Mouse (Mus musculus) lung, embryonic 16.5 days (tissue): ENCODE measurements around the gene Ranbp9. TPM values are rescaled to one million over a fixed set of nuclear protein-coding genes. Genes with fewer than 3 reads are reported as not detected.

Source experiments
- ATAC-seq: fragments of 200-750 bp; cut with Nextera tagmentation; 2 replicates; pipeline ENCODE4 v1.8.0; 2017; ENCODE audit warnings: low read depth, mild to moderate bottlenecking, moderate library complexity
- H3K27ac ChIP-seq: fragments of 300-500 bp; sonication (generic); 2 replicates; pipeline ENCODE4 v1.5.1; 2014; ENCODE audit warnings: mild to moderate bottlenecking, control low read depth, low read length
- H3K27me3 ChIP-seq: fragments of 300-500 bp; sonication (generic); 2 replicates; pipeline ENCODE4 v1.6.1; 2014; ENCODE audit warnings: low read depth, low read length, mixed read lengths; ENCODE audit not compliant: control insufficient read depth, insufficient read depth
- H3K36me3 ChIP-seq: fragments of 300-500 bp; sonication (generic); 2 replicates; pipeline ENCODE4 v1.6.1; 2014; ENCODE audit warnings: low read length; ENCODE audit not compliant: control insufficient read depth, insufficient read depth
- H3K4me1 ChIP-seq: fragments of 300-500 bp; sonication (generic); replicated peaks from 2 replicates; pipeline ENCODE4 v1.6.1; 2014; ENCODE audit warnings: low read length, mixed read lengths; ENCODE audit not compliant: control insufficient read depth, insufficient read depth
- H3K4me2 ChIP-seq: fragments of 300-500 bp; sonication (generic); 2 replicates; pipeline ENCODE4 v1.6.1; 2014; ENCODE audit warnings: low read depth, low read length, control low read depth
- H3K4me3 ChIP-seq: fragments of 300-500 bp; sonication (generic); 2 replicates; pipeline ENCODE4 v1.5.1; 2014; ENCODE audit warnings: mild to moderate bottlenecking, low read length, control low read depth
- H3K9ac ChIP-seq: fragments of 300-500 bp; sonication (generic); 2 replicates; pipeline ENCODE4 v1.6.1; 2014; ENCODE audit warnings: low read length, control low read depth
- H3K9me3 ChIP-seq: fragments of 300-500 bp; sonication (generic); 2 replicates; pipeline ENCODE4 v1.6.1; 2016; ENCODE audit warnings: low read length; ENCODE audit not compliant: control insufficient read depth
- WGBS: fragments of 180-500 bp; shearing (Covaris S2); extraction: QIAGEN DNeasy Blood & Tissue Kit; methylation state at CpG from one replicate; pipeline ENCODE4 v1.1.7; 2014; 5-methylcytosine and 5-hydroxymethylcytosine counted together
- polyA plus RNA-seq: library from polyadenylated mRNA; unstranded; fragments of >200 nt; fragmentation: Nextera tagmentation; extraction: Ambion mirVana; gene quantifications from 2 replicates; pipeline ENCODE4 v1.2.1, GENCODE M21; 2015

Ranbp9 gene
- polyA plus RNA-seq, 1 experiment from 2014 or later, result 8.8 TPM

- no peaks in the 10 kb centered on the region for H3K36me3 ChIP-seq
- no peak overlapping the region for H3K4me3 ChIP-seq
- no peak overlapping the region for H3K4me2 ChIP-seq
- H3K9me3 ChIP-seq, result no peaks in the 10 kb centered on the region
- peaks cover 14% of the 10 kb centered on the region for H3K4me1 ChIP-seq
- WGBS, result 74% methylated on average over 4 of the region's 4 CpGs
- no peak overlapping the region for H3K27ac ChIP-seq
- ATAC-seq, result no peak
- no peak overlapping the region for H3K9ac ChIP-seq
- no peaks in the 10 kb centered on the region for H3K27me3 ChIP-seq
These were observed 35.3 kb downstream of the Ranbp9 start for GRCm38 (mm10) chr13:43445754-43446153.

- peaks cover 14% of the 10 kb centered on the region for H3K4me1 ChIP-seq
- H3K36me3 ChIP-seq, result no peaks in the 10 kb centered on the region
- no peak for ATAC-seq
- no peak overlapping the region for H3K27ac ChIP-seq
- H3K27me3 ChIP-seq, result no peaks in the 10 kb centered on the region
- no peaks in the 10 kb centered on the region for H3K9me3 ChIP-seq
- H3K4me3 ChIP-seq, result no peak overlapping the region
- WGBS, result 89% methylated on average over 3 of the region's 3 CpGs
- no peak overlapping the region for H3K4me2 ChIP-seq
- no peak overlapping the region for H3K9ac ChIP-seq
These were observed 36.4 kb downstream of the Ranbp9 start for GRCm38 (mm10) chr13:43444717-43445116.

- H3K36me3 ChIP-seq, result no peaks in the 10 kb centered on the region
- no peaks in the 10 kb centered on the region for H3K27me3 ChIP-seq
- no peak overlapping the region for H3K9ac ChIP-seq
- H3K4me2 ChIP-seq, result no peak overlapping the region
- WGBS, result 94% methylated on average over 4 of the region's 4 CpGs
- no peak overlapping the region for H3K27ac ChIP-seq
- ATAC-seq, result no peak
- no peaks in the 10 kb centered on the region for H3K9me3 ChIP-seq
- peaks cover 14% of the 10 kb centered on the region for H3K4me1 ChIP-seq
- H3K4me3 ChIP-seq, result no peak overlapping the region
These were observed 37.4 kb downstream of the Ranbp9 start for GRCm38 (mm10) chr13:43443706-43444105.

GRCm38 (mm10) chr13:43442551-43442950 is 38.5 kb downstream of the Ranbp9 start:
- H3K27me3 ChIP-seq, result no peaks in the 10 kb centered on the region
- no peaks in the 10 kb centered on the region for H3K9me3 ChIP-seq
- peaks cover 11% of the 10 kb centered on the region for H3K4me1 ChIP-seq
- H3K36me3 ChIP-seq, result no peaks in the 10 kb centered on the region
- WGBS, result 73% methylated on average over 1 of the region's 1 CpGs
- no peak overlapping the region for H3K4me2 ChIP-seq
- ATAC-seq, result no peak
- H3K4me3 ChIP-seq, result no peak overlapping the region
- no peak overlapping the region for H3K27ac ChIP-seq
- no peak overlapping the region for H3K9ac ChIP-seq

- Histone ChIP-seq H3K4me1 (peaks cover 6% of the 10 kb centered on the region), H3K27ac (no peak overlapping the region), H3K9me3 (no peaks in the 10 kb centered on the region), H3K36me3 (no peaks in the 10 kb centered on the region), H3K4me3 (no peak overlapping the region), H3K4me2 (no peak overlapping the region), H3K27me3 (no peaks in the 10 kb centered on the region), H3K9ac (no peak overlapping the region)
- WGBS, result 83% methylated on average over 1 of the region's 1 CpGs
- no peak for ATAC-seq
These were observed 40.7 kb downstream of the Ranbp9 start for GRCm38 (mm10) chr13:43440376-43440775.

GRCm38 (mm10) chr13:43433395-43433794 is 47.7 kb downstream of the Ranbp9 start:
- H3K36me3 ChIP-seq, result peaks cover 6% of the 10 kb centered on the region; the same call in 1 of the 2 replicates
- H3K4me3 ChIP-seq, result no peak overlapping the region
- no peak overlapping the region for H3K4me2 ChIP-seq
- ATAC-seq, result no peak
- no peak overlapping the region for H3K27ac ChIP-seq
- H3K9ac ChIP-seq, result no peak overlapping the region
- H3K4me1 ChIP-seq, result no peaks in the 10 kb centered on the region; the same call in 1 of the 2 replicates
- H3K9me3 ChIP-seq, result no peaks in the 10 kb centered on the region
- no peaks in the 10 kb centered on the region for H3K27me3 ChIP-seq
- WGBS, result 81% methylated on average over 2 of the region's 2 CpGs

- ATAC-seq, result no peak
- H3K9ac ChIP-seq, result no peak overlapping the region
- no peaks in the 10 kb centered on the region for H3K27me3 ChIP-seq
- H3K4me1 ChIP-seq, result no peaks in the 10 kb centered on the region
- H3K27ac ChIP-seq, result no peak overlapping the region
- H3K9me3 ChIP-seq, result no peaks in the 10 kb centered on the region
- H3K4me3 ChIP-seq, result no peak overlapping the region
- H3K36me3 ChIP-seq, result peaks cover 8% of the 10 kb centered on the region; the same call in 1 of the 2 replicates
- H3K4me2 ChIP-seq, result no peak overlapping the region
- 66% methylated on average over 4 of the region's 4 CpGs for WGBS
These were observed 52.6 kb downstream of the Ranbp9 start for GRCm38 (mm10) chr13:43428436-43428835.

- Histone ChIP-seq H3K9ac (no peak overlapping the region), H3K9me3 (no peaks in the 10 kb centered on the region), H3K36me3 (peaks cover 34% of the 10 kb centered on the region), H3K4me2 (no peak overlapping the region), H3K4me1 (no peaks in the 10 kb centered on the region), H3K27ac (no peak overlapping the region), H3K27me3 (no peaks in the 10 kb centered on the region), H3K4me3 (no peak overlapping the region)
- ATAC-seq, result no peak
- 92% methylated on average over 1 of the region's 1 CpGs for WGBS
These were observed 65.8 kb downstream of the Ranbp9 start for GRCm38 (mm10) chr13:43415249-43415648.

GRCm38 (mm10) chr13:43413611-43414010 is 67.5 kb downstream of the Ranbp9 start:
- 86% methylated on average over 2 of the region's 2 CpGs for WGBS
- no peaks in the 10 kb centered on the region for H3K9me3 ChIP-seq
- H3K9ac ChIP-seq, result no peak overlapping the region
- H3K4me3 ChIP-seq, result no peak overlapping the region
- H3K4me1 ChIP-seq, result no peaks in the 10 kb centered on the region
- no peaks in the 10 kb centered on the region for H3K27me3 ChIP-seq
- no peak overlapping the region for H3K27ac ChIP-seq
- H3K36me3 ChIP-seq, result peaks cover 27% of the 10 kb centered on the region
- no peak overlapping the region for H3K4me2 ChIP-seq
- no peak for ATAC-seq

GRCm38 (mm10) chr13:43412311-43412710 is 68.8 kb downstream of the Ranbp9 start:
- Histone ChIP-seq H3K36me3 (peaks cover 27% of the 10 kb centered on the region), H3K9ac (no peak overlapping the region), H3K4me2 (no peak overlapping the region)

More at GRCm38 (mm10) chr13:43412311-43412710, 68.8 kb downstream of the Ranbp9 start:
- no peaks in the 10 kb centered on the region for H3K4me1 ChIP-seq
- no peak overlapping the region for H3K27ac ChIP-seq
- 81% methylated on average over 7 of the region's 7 CpGs for WGBS
- H3K4me3 ChIP-seq, result no peak overlapping the region
- H3K9me3 ChIP-seq, result no peaks in the 10 kb centered on the region
- H3K27me3 ChIP-seq, result no peaks in the 10 kb centered on the region
- no peak for ATAC-seq
